Mouse (Mus musculus) MEL (cell line): ENCODE data around the gene Gon7.

Experiments
- CTCF ChIP-seq, 3 experiments: IDR thresholded peaks in 2 of 3; conservative IDR thresholded peaks in 1 of 3; 2 replicates each; pipeline ENCODE4 v1.5.1; 2011 to 2012; ENCODE audit warnings: low read length in 3 of 3, low read depth in 2 of 3, mild to moderate bottlenecking in 2 of 3, improper control_type of control experiment in 1 of 3, inconsistent platforms in 1 of 3, mixed read lengths in 1 of 3, moderate library complexity in 1 of 3; ENCODE audit not compliant: control insufficient read depth in 1 of 3, insufficient read depth in 1 of 3, poor library complexity in 1 of 3, severe bottlenecking in 1 of 3
- ELF1 ChIP-seq: IDR thresholded peaks from 2 replicates; pipeline ENCODE4 v1.6.1; 2014; ENCODE audit warnings: low read depth, mild to moderate bottlenecking, inconsistent platforms, low read length, improper control_type of control experiment, moderate library complexity
- GATA1 ChIP-seq: IDR thresholded peaks from 2 replicates; pipeline ENCODE4 v1.6.1; 2011; ENCODE audit warnings: low read depth, low read length, improper control_type of control experiment
- KAT2A ChIP-seq: conservative IDR thresholded peaks from 2 replicates; pipeline ENCODE4 v1.6.1; 2012; ENCODE audit warnings: low read depth, low read length, improper control_type of control experiment, inconsistent platforms
- MAFK ChIP-seq: IDR thresholded peaks from 2 replicates; pipeline ENCODE4 v1.6.1; 2011; ENCODE audit warnings: low read depth, mild to moderate bottlenecking, low read length, improper control_type of control experiment, borderline replicate concordance
- POLR2AphosphoS2 ChIP-seq: IDR thresholded peaks from 2 replicates; pipeline ENCODE4 v1.6.1; 2011; ENCODE audit warnings: low read length, improper control_type of control experiment

GRCm38 (mm10) chr12:102710851-102711375 lies 46.7 kb downstream of the Gon7 start:
- no peak for TF ChIP-seq POLR2AphosphoS2
- TF ChIP-seq GATA1 = no peak
- no peak for TF ChIP-seq MAFK
- TF ChIP-seq KAT2A = no peak
- no peak for TF ChIP-seq ELF1
- TF ChIP-seq CTCF (IDR thresholded peaks at IDR 0.05 in 2 of 3, conservative IDR thresholded peaks at IDR 0.05 in 1 of 3; ENCODE audit: control insufficient read depth in 1 of 3, insufficient read depth in 1 of 3, low read depth in 2 of 3, low read length in 3 of 3, poor library complexity in 1 of 3, severe bottlenecking in 1 of 3) = no peak
